Mouse (Mus musculus) MEL-GATA-1-ER (cell line): ENCODE measurements around the gene Foxo4.
A peak's percentile ranks its signal among the peaks of the same experiment; 100 is the strongest.

Experiments used
- DNase-seq: peaks from one replicate; pipeline ENCODE4 v3.0.0-alpha.2; 2012; ENCODE audit warnings: low read depth; ENCODE audit errors: extremely low read depth

Foxo4 gene

GRCm38 (mm10) chrX:101253952-101254729 lies at the start of gene Foxo4:
TSS of gene Foxo4 (plus strand) at chrX:101254528.
- DNase-seq: peak; percentile 96

GRCm38 (mm10) chrX:101221834-101222795 lies 32.2 kb upstream of the Foxo4 start, which contains the start of gene Snx12:
TSS of gene Snx12 (minus strand) at chrX:101222563.
- peak; percentile 93 for DNase-seq

- no peak for DNase-seq
Measured at GRCm38 (mm10) chrX:101222796-101223162, 31.5 kb upstream of the Foxo4 start.

- no peak for DNase-seq
Measured at GRCm38 (mm10) chrX:101245011-101245410, 9.3 kb upstream of the Foxo4 start.

- no peak for DNase-seq
Measured at GRCm38 (mm10) chrX:101254740-101255139, 412 bp downstream of the Foxo4 start.

- no peak for DNase-seq
Measured at GRCm38 (mm10) chrX:101256603-101257002, 2.3 kb downstream of the Foxo4 start.

GRCm38 (mm10) chrX:101260441-101261325 lies 6.4 kb downstream of the Foxo4 start:
- DNase-seq: no peak

- no peak for DNase-seq
Measured at GRCm38 (mm10) chrX:101263892-101264291, 9.6 kb downstream of the Foxo4 start, which contains the start of gene Gm614. TSS of gene Gm614 (minus strand) at chrX:101263992.

- DNase-seq: no peak
Measured at GRCm38 (mm10) chrX:101266631-101267030, 12.3 kb downstream of the Foxo4 start.

GRCm38 (mm10) chrX:101268025-101268754 lies 13.9 kb downstream of the Foxo4 start, which contains the start of gene Il2rg:
TSS of gene Il2rg (minus strand) at chrX:101268255.
- DNase-seq: no peak

- DNase-seq: no peak
Measured at GRCm38 (mm10) chrX:101268755-101269124, 14.4 kb downstream of the Foxo4 start, which contains the start of gene Gm20489. TSS of gene Gm20489 (minus strand) at chrX:101269023.

GRCm38 (mm10) chrX:101273410-101273809 lies 19.1 kb downstream of the Foxo4 start:
- no peak for DNase-seq

- peak; percentile 86 for DNase-seq
Measured at GRCm38 (mm10) chrX:101273875-101274738, 19.8 kb downstream of the Foxo4 start, which contains the start of gene Med12. TSS of gene Med12 (plus strand) at chrX:101274030.

GRCm38 (mm10) chrX:101282813-101283212 lies 28.5 kb downstream of the Foxo4 start:
- no peak for DNase-seq

GRCm38 (mm10) chrX:101285534-101285933 lies 31.2 kb downstream of the Foxo4 start:
- no peak for DNase-seq

- DNase-seq: no peak
Measured at GRCm38 (mm10) chrX:101285953-101286670, 31.8 kb downstream of the Foxo4 start.

- peak; percentile 94 for DNase-seq
Measured at GRCm38 (mm10) chrX:101287543-101287942, 33.2 kb downstream of the Foxo4 start.

- DNase-seq: no peak
Measured at GRCm38 (mm10) chrX:101288432-101288831, 34.1 kb downstream of the Foxo4 start.
